Comparison of ENCODE assay signal across 30 mouse cellular contexts in the genomic region with DNA sequence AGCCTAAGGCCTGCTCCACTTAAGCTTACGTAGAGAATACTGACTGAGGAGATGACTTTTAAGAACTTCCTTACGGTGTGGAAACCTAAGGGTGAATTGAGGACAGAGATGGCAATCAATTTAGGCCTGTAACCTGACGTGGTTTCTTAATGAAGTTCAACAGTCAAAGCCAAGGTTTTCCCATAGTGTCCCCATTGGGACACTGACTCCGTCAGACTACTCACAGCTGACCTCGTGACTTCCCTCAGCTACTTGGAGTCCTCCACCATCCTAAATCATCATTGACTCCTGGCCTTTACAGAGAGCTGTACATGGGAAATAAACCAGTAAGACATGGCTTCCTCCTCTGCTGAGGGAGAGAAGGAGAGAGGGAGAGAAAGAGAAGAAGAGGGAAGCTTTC. TPM values are rescaled to one million over a fixed set of nuclear protein-coding genes. Genes with fewer than 3 reads are reported as not detected.
DNase-seq lines count a peak whose midpoint lies in the region; ATAC-seq and TF ChIP-seq lines count a peak whose summit lies in the region.
"Had no signal": no experiment of that assay in that cellular context is flagged by ENCODE, and none has a peak within 500 bp of the region (broad histone marks: within the 10 kb centered on the region; RNA-seq: fewer than 3 reads in every experiment).

No protein-coding gene starts in this region.

- no peak overlapping the region for H3K4me3 ChIP-seq in gastrocnemius, adult 2 months
- H3K4me3 ChIP-seq in kidney, embryonic 14.5 days (ENCODE audit: low read length): no peak overlapping the region
- H3K4me3 ChIP-seq in brown adipose tissue, adult 24 weeks (ENCODE audit: insufficient read depth, low read depth, low read length): no peak overlapping the region
- H3K4me3 ChIP-seq: forebrain, embryonic 13.5 days; hindbrain, embryonic 12.5 days; layer of hippocampus, adult 2 months; left cerebral cortex, adult 2 months; limb, embryonic 13.5 days; liver, embryonic 13.5 days; megakaryocyte, embryonic 14.5 days; midbrain, embryonic 12.5 days; myocyte; neural tube, embryonic 13.5 days; stomach, embryonic 15.5 days had no signal

- TF ChIP-seq CTCF in gastrocnemius, adult 2 months (IDR thresholded peaks at IDR 0.05): no peak

- no peaks in the 10 kb centered on the region for H3K36me3 ChIP-seq in kidney, embryonic 14.5 days (ENCODE audit: control insufficient read depth, insufficient read depth, low read length)
- H3K36me3 ChIP-seq: liver, embryonic 13.5 days; stomach, embryonic 15.5 days had no signal

- H3K4me1 ChIP-seq in kidney, embryonic 14.5 days (ENCODE audit: control insufficient read depth, insufficient read depth, low read length): no peaks in the 10 kb centered on the region
- H3K4me1 ChIP-seq in brown adipose tissue, adult 24 weeks (ENCODE audit: control insufficient read depth, insufficient read depth, insufficient read length, low read length): peaks cover 18% of the 10 kb centered on the region
- H3K4me1 ChIP-seq: forebrain, embryonic 13.5 days; hindbrain, embryonic 12.5 days; limb, embryonic 13.5 days; midbrain, embryonic 12.5 days; neural tube, embryonic 13.5 days had no signal

- peak; percentile 26 for DNase-seq in gastrocnemius, adult 2 months
- no peak for DNase-seq in gastrocnemius, postnatal 4 days (ENCODE audit: low spot score in 2 of 2)
- peak; percentile 19 for DNase-seq in kidney, postnatal 10 days
- DNase-seq in neural tube, embryonic 10.5 days (ENCODE audit: extremely low spot score, low spot score): no peak
- DNase-seq: B cell, adult 2 months; cerebellum, adult 11 months; cerebellum, adult 9-10 months; cerebellum, postnatal 36 days; heart, postnatal 36 days; kidney, postnatal 36 days; liver, embryonic 13.5 days; lung, adult 18-20 months; lung, postnatal 4 days; right cerebral cortex, postnatal 4 days had no signal

- 69% methylated on average over 5 of the region's 5 CpGs for WGBS in kidney, embryonic 14.5 days

- H3K27ac ChIP-seq in gastrocnemius, adult 2 months: peak overlapping the region; percentile 80
- no peak overlapping the region for H3K27ac ChIP-seq in kidney, embryonic 14.5 days (ENCODE audit: low read depth, low read length)
- peak overlapping the region; percentile 87 for H3K27ac ChIP-seq in brown adipose tissue, adult 24 weeks (replicated peaks; ENCODE audit: low read depth, low read length)
- H3K27ac ChIP-seq: forebrain, embryonic 13.5 days; hindbrain, embryonic 12.5 days; hindbrain, postnatal 0 days; layer of hippocampus, adult 2 months; left cerebral cortex, adult 2 months; limb, embryonic 13.5 days; liver, embryonic 13.5 days; midbrain, embryonic 12.5 days; neural tube, embryonic 13.5 days; stomach, embryonic 15.5 days had no signal

- ATAC-seq in kidney, embryonic 14.5 days (ENCODE audit: low FRiP score, low TSS enrichment): no peak
- ATAC-seq: forebrain, embryonic 13.5 days; hindbrain, postnatal 0 days; intestine, postnatal 0 days; lung, postnatal 0 days had no signal

- H3K4me2 ChIP-seq in kidney, embryonic 14.5 days (replicated peaks; ENCODE audit: low read depth, low read length): no peak overlapping the region
- H3K4me2 ChIP-seq: forebrain, embryonic 13.5 days; heart, embryonic 11.5 days; hindbrain, embryonic 12.5 days; limb, embryonic 13.5 days; liver, embryonic 13.5 days; midbrain, embryonic 12.5 days; neural tube, embryonic 13.5 days; stomach, embryonic 15.5 days had no signal

- no peak overlapping the region for H3K9ac ChIP-seq in kidney, embryonic 14.5 days (ENCODE audit: low read depth, low read length)
- H3K9ac ChIP-seq: forebrain, embryonic 13.5 days; hindbrain, embryonic 12.5 days; limb, embryonic 13.5 days; liver, embryonic 13.5 days; midbrain, embryonic 12.5 days; neural tube, embryonic 13.5 days; stomach, embryonic 15.5 days had no signal

- H3K9me3 ChIP-seq in kidney, embryonic 14.5 days (ENCODE audit: control insufficient read depth, low read length): no peaks in the 10 kb centered on the region
- H3K9me3 ChIP-seq: forebrain, embryonic 13.5 days; hindbrain, embryonic 12.5 days; limb, embryonic 13.5 days; liver, embryonic 13.5 days; megakaryocyte, embryonic 14.5 days; midbrain, embryonic 12.5 days; neural tube, embryonic 13.5 days; stomach, embryonic 15.5 days had no signal

- intact Hi-C loops in gastrocnemius, adult 2 months (cut with DNase I): no loop called here

- H3K27me3 ChIP-seq in kidney, embryonic 14.5 days (ENCODE audit: control insufficient read depth, insufficient read depth, low read length): no peaks in the 10 kb centered on the region
- H3K27me3 ChIP-seq: forebrain, embryonic 13.5 days; hindbrain, embryonic 12.5 days; limb, embryonic 13.5 days; liver, embryonic 13.5 days; megakaryocyte, embryonic 14.5 days; midbrain, embryonic 12.5 days; neural tube, embryonic 13.5 days; stomach, embryonic 15.5 days had no signal

RNA-seq across cellular contexts. Expression of a gene that starts 30.5 kb away (rescaled TPM):
- 10 to 100 TPM in 1 of 2 experiments, 1 to 10 TPM in 1; 8.9 to 12.5 TPM for total RNA-seq in gastrocnemius, adult 2 months (2021)
- total RNA-seq in gastrocnemius, postnatal 4 days (2021): 10 to 100 TPM; 22.6 to 25.6 TPM
- polyA plus RNA-seq in kidney, embryonic 14.5 days (2014; fragmentation: Nextera tagmentation; extraction: Ambion mirVana): 57.7 and 62.2 TPM in 2 replicates
- 20.3 and 20.9 TPM in 2 replicates for polyA plus RNA-seq in brown adipose tissue, adult 24 weeks (2012; ENCODE audit: insufficient read depth, insufficient read length, missing spikeins)

RNA-seq across cellular contexts. Expression of a gene that starts 41.1 kb away (rescaled TPM):
- 10 to 100 TPM; 61.7 to 78.6 TPM for total RNA-seq in gastrocnemius, adult 2 months (2021)
- 10 to 100 TPM; 90.2 to 96.8 TPM for total RNA-seq in gastrocnemius, postnatal 4 days (2021)
- polyA plus RNA-seq in kidney, embryonic 14.5 days (2014; fragmentation: Nextera tagmentation; extraction: Ambion mirVana): 5.7 and 7.1 TPM in 2 replicates
- polyA plus RNA-seq in brown adipose tissue, adult 24 weeks (2012; ENCODE audit: insufficient read depth, insufficient read length, missing spikeins): 50.9 and 52.2 TPM in 2 replicates

Comparison
In these comparisons a context has a peak if more than half of its experiments do, and no peak if none do; other contexts are left out.
1. DNase-seq: peak in gastrocnemius, adult 2 months (single experiment) and kidney, postnatal 10 days (single experiment); none in gastrocnemius, postnatal 4 days (0 of 2) and neural tube, embryonic 10.5 days (single experiment).